Mouse (Mus musculus): Measurements from ENCODE around the gene Ankrd28. TPM values are rescaled to one million over a fixed set of nuclear protein-coding genes. Genes with fewer than 3 reads are reported as not detected.
"Not testable (repeated sequence)": the region's sequence is repeated elsewhere in the genome, so short reads cannot be mapped to it uniquely, and the experiment has no call there.

Ankrd28 gene
- total RNA-seq, 2 experiments from 2014 or later = 53.4 to 60.6 TPM

- intact Hi-C loops (cut with DNase I) = loop anchor here (5.0 kb wide), 1 partner anchor 278 kb away; no protein-coding TSS in a partner anchor
- DNase-seq (ENCODE audit: low spot score in 2 of 2) = no peak
These were observed 31.5 kb downstream of the Ankrd28 start for GRCm38 (mm10) chr14:31798937-31799336.

- intact Hi-C loops (cut with DNase I) = loop anchor here (2.0 to 5.0 kb wide), 2 partner anchors 147 to 282 kb away; no protein-coding TSS in a partner anchor
These were observed 34.9 kb downstream of the Ankrd28 start for GRCm38 (mm10) chr14:31795535-31795934.

GRCm38 (mm10) chr14:31794776-31795126 lies 35.7 kb downstream of the Ankrd28 start:
- intact Hi-C loops (cut with DNase I) = loop anchor here (2.0 to 5.0 kb wide), 3 partner anchors 148 to 283 kb away; no protein-coding TSS in a partner anchor
- DNase-seq (ENCODE audit: low spot score in 2 of 2) = no peak

More at GRCm38 (mm10) chr14:31795535-31795934, 34.9 kb downstream of the Ankrd28 start:
- DNase-seq (ENCODE audit: low spot score in 2 of 2) = no peak

- intact Hi-C loops (cut with DNase I) = loop anchor here (2.0 to 5.0 kb wide), 2 partner anchors 149 to 238 kb away; no protein-coding TSS in a partner anchor
- DNase-seq (ENCODE audit: low spot score in 2 of 2) = no peak
These were observed 36.3 kb downstream of the Ankrd28 start for GRCm38 (mm10) chr14:31793979-31794775.

- intact Hi-C loops (cut with DNase I) = loop anchor here (5.0 kb wide), 1 partner anchor 242 kb away; no protein-coding TSS in a partner anchor
- DNase-seq (ENCODE audit: low spot score in 2 of 2) = no peak
These were observed 39.7 kb downstream of the Ankrd28 start for GRCm38 (mm10) chr14:31790797-31791196.

- DNase-seq (ENCODE audit: low spot score in 2 of 2) = no peak
- intact Hi-C loops (cut with DNase I) = no loop called here
These were observed 43.5 kb downstream of the Ankrd28 start for GRCm38 (mm10) chr14:31786906-31787305.

GRCm38 (mm10) chr14:31785681-31786080 lies 44.8 kb downstream of the Ankrd28 start:
- no peak for DNase-seq (ENCODE audit: low spot score in 2 of 2)
- intact Hi-C loops (cut with DNase I) = no loop called here

- intact Hi-C loops (cut with DNase I) = no loop called here
- DNase-seq (ENCODE audit: low spot score in 2 of 2) = no peak
These were observed 45.5 kb downstream of the Ankrd28 start for GRCm38 (mm10) chr14:31784975-31785374.

- peak; percentile 56 to 59 for DNase-seq (ENCODE audit: low spot score in 2 of 2)
These were observed 49.0 kb downstream of the Ankrd28 start for GRCm38 (mm10) chr14:31781309-31782049.

GRCm38 (mm10) chr14:31780412-31781233 lies 49.8 kb downstream of the Ankrd28 start:
- intact Hi-C loops (cut with DNase I) = loop anchor here (2.0 kb wide), 1 partner anchor 118 kb away; no protein-coding TSS in a partner anchor
- DNase-seq (ENCODE audit: low spot score in 2 of 2) = peak; percentile 18 to 25

More at GRCm38 (mm10) chr14:31781309-31782049, 49.0 kb downstream of the Ankrd28 start:
- intact Hi-C loops (cut with DNase I) = loop anchor here (2.0 kb wide), 1 partner anchor 119 kb away; no protein-coding TSS in a partner anchor

- intact Hi-C loops (cut with DNase I) = no loop called here
- DNase-seq (ENCODE audit: low spot score in 2 of 2) = no peak
These were observed 56.9 kb downstream of the Ankrd28 start for GRCm38 (mm10) chr14:31773518-31773917.

GRCm38 (mm10) chr14:31772251-31772650 lies 58.2 kb downstream of the Ankrd28 start:
- DNase-seq (ENCODE audit: low spot score in 2 of 2) = no peak
- intact Hi-C loops (cut with DNase I) = no loop called here

GRCm38 (mm10) chr14:31768531-31768930 lies 61.9 kb downstream of the Ankrd28 start:
- no peak for DNase-seq (ENCODE audit: low spot score in 2 of 2)
- intact Hi-C loops (cut with DNase I) = no loop called here

GRCm38 (mm10) chr14:31764083-31764482 lies 66.4 kb downstream of the Ankrd28 start:
- intact Hi-C loops (cut with DNase I) = no loop called here

GRCm38 (mm10) chr14:31761727-31762126 lies 68.7 kb downstream of the Ankrd28 start:
- DNase-seq (ENCODE audit: low spot score in 2 of 2) = no peak
- intact Hi-C loops (cut with DNase I) = no loop called here

More at GRCm38 (mm10) chr14:31764083-31764482, 66.4 kb downstream of the Ankrd28 start:
- DNase-seq (ENCODE audit: low spot score in 2 of 2) = no peak

- intact Hi-C loops (cut with DNase I) = no loop called here
These were observed 71.3 kb downstream of the Ankrd28 start for GRCm38 (mm10) chr14:31759195-31759594.

GRCm38 (mm10) chr14:31758410-31758809 lies 72.0 kb downstream of the Ankrd28 start:
- intact Hi-C loops (cut with DNase I); DNase-seq (ENCODE audit: low spot score in 2 of 2): not testable (repeated sequence)

More at GRCm38 (mm10) chr14:31759195-31759594, 71.3 kb downstream of the Ankrd28 start:
- no peak for DNase-seq (ENCODE audit: low spot score in 2 of 2)

- no peak for DNase-seq (ENCODE audit: low spot score in 2 of 2)
- intact Hi-C loops (cut with DNase I) = no loop called here
These were observed 82.1 kb downstream of the Ankrd28 start for GRCm38 (mm10) chr14:31748239-31748873.

- DNase-seq (ENCODE audit: low spot score in 2 of 2) = no peak
- intact Hi-C loops (cut with DNase I) = no loop called here
These were observed 87.9 kb downstream of the Ankrd28 start for GRCm38 (mm10) chr14:31742523-31742922.

All from left cerebral cortex, postnatal 36 days (tissue).